Mouse (Mus musculus) megakaryocyte, embryonic 14.5 days (primary cell): Measurements from ENCODE around the gene Mylk2.

ENCODE experiments used
- FLI1 ChIP-seq: IDR thresholded peaks from 2 replicates; pipeline ENCODE4 v1.6.1; 2012; ENCODE audit warnings: low read length, inconsistent platforms, mixed read lengths
- GATA1 ChIP-seq: IDR thresholded peaks from 3 replicates; pipeline ENCODE4 v1.6.1; 2012; ENCODE audit warnings: mixed read lengths, low read length, inconsistent platforms, borderline replicate concordance

- TF ChIP-seq FLI1 (no peak), GATA1 (no peak)
These were observed 13.0 kb downstream of the Mylk2 start for GRCm38 (mm10) chr2:152924128-152924527.
